Mouse (Mus musculus): ENCODE results near the gene Gm10322.

GRCm38 (mm10) chr10:59581826-59582543, 33.9 kb upstream of the Gm10322 start:
- TF ChIP-seq POLR2A (IDR thresholded peaks at IDR 0.05; ENCODE audit: borderline replicate concordance, extremely low read depth, low read depth, low read length) (no peak), CTCF (IDR thresholded peaks at IDR 0.05; ENCODE audit: insufficient read depth, low read length) (no peak)

All from lung, adult 2 months (tissue).